Mouse (Mus musculus) heart, postnatal 10 days (tissue): Measurements from ENCODE around the gene Rccd1. TPM values are rescaled to one million over a fixed set of nuclear protein-coding genes. Genes with fewer than 3 reads are reported as not detected.

ENCODE experiments used
- DNase-seq, 2 experiments: peaks; one replicate each; pipeline ENCODE4 v3.0.0; 2021
- intact Hi-C: fragments of 180-260 bp; cut with DNase I; formaldehyde crosslinking; loops from one replicate; pipeline ENCODE4 v1.15.1; 2025
- total RNA-seq, 2 experiments: library from RNA; stranded (reverse); gene quantifications; 2 replicates each; pipeline ENCODE4 v1.2.3; 2021

Gene Rccd1
- total RNA-seq, 2 experiments from 2014 or later, result 7.1 to 10.1 TPM

- DNase-seq, result no peak
- intact Hi-C loops, result no loop called here
These were observed 16.5 kb downstream of the Rccd1 start for GRCm38 (mm10) chr7:80307766-80308165.

GRCm38 (mm10) chr7:80301522-80301921 lies 22.7 kb downstream of the Rccd1 start:
- intact Hi-C loops, result no loop called here
- no peak for DNase-seq

GRCm38 (mm10) chr7:80299568-80299967 lies 24.7 kb downstream of the Rccd1 start:
- intact Hi-C loops, result no loop called here
- DNase-seq, result no peak

- intact Hi-C loops, result no loop called here
- no peak for DNase-seq
These were observed 25.5 kb downstream of the Rccd1 start for GRCm38 (mm10) chr7:80298754-80299153.

GRCm38 (mm10) chr7:80297041-80297440 lies 27.2 kb downstream of the Rccd1 start:
- intact Hi-C loops, result no loop called here
- DNase-seq, result no peak

- no peak for DNase-seq
- intact Hi-C loops, result no loop called here
These were observed 27.8 kb downstream of the Rccd1 start for GRCm38 (mm10) chr7:80296462-80296861.

- intact Hi-C loops, result no loop called here
- DNase-seq, result peak; percentile 15 to 18
These were observed 29.2 kb downstream of the Rccd1 start for GRCm38 (mm10) chr7:80294764-80295648.

- intact Hi-C loops, result no loop called here
These were observed 30.0 kb downstream of the Rccd1 start, which contains the start of gene Prc1 for GRCm38 (mm10) chr7:80294062-80294763. Gene Prc1, plus strand, starts transcription at chr7:80294450.

GRCm38 (mm10) chr7:80287736-80288135 lies 36.5 kb downstream of the Rccd1 start:
- intact Hi-C loops, result no loop called here
- no peak for DNase-seq

More at GRCm38 (mm10) chr7:80294062-80294763, 30.0 kb downstream of the Rccd1 start, which contains the start of gene Prc1:
- peak; percentile 99 for DNase-seq

- intact Hi-C loops, result no loop called here
- DNase-seq, result no peak
These were observed 38.5 kb downstream of the Rccd1 start for GRCm38 (mm10) chr7:80285725-80286124.

- intact Hi-C loops, result no loop called here
These were observed 39.9 kb downstream of the Rccd1 start for GRCm38 (mm10) chr7:80284391-80284790.

GRCm38 (mm10) chr7:80283226-80283918 lies 40.9 kb downstream of the Rccd1 start:
- no peak for DNase-seq
- intact Hi-C loops, result no loop called here

More at GRCm38 (mm10) chr7:80284391-80284790, 39.9 kb downstream of the Rccd1 start:
- no peak for DNase-seq

- intact Hi-C loops, result no loop called here
- DNase-seq, result no peak
These were observed 42.6 kb downstream of the Rccd1 start for GRCm38 (mm10) chr7:80281646-80282045.

- intact Hi-C loops, result no loop called here
- DNase-seq, result no peak
These were observed 43.3 kb downstream of the Rccd1 start for GRCm38 (mm10) chr7:80280998-80281397.

GRCm38 (mm10) chr7:80280032-80280431 lies 44.2 kb downstream of the Rccd1 start:
- intact Hi-C loops, result no loop called here
- no peak for DNase-seq

- intact Hi-C loops, result no loop called here
- no peak for DNase-seq
These were observed 47.9 kb downstream of the Rccd1 start for GRCm38 (mm10) chr7:80276374-80276773.

GRCm38 (mm10) chr7:80273456-80273855 lies 50.8 kb downstream of the Rccd1 start:
- no peak for DNase-seq
- intact Hi-C loops, result no loop called here

- peak in 1 of 2 experiments; percentile 46 for DNase-seq
- intact Hi-C loops, result no loop called here
These were observed 54.5 kb downstream of the Rccd1 start for GRCm38 (mm10) chr7:80269751-80270255.

GRCm38 (mm10) chr7:80268897-80269750 lies 55.1 kb downstream of the Rccd1 start, which contains the start of gene Vps33b:
Gene Vps33b, plus strand, starts transcription at chr7:80269649.
- DNase-seq, result peak; percentile 97 to 99
- intact Hi-C loops, result no loop called here

GRCm38 (mm10) chr7:80267764-80268163 lies 56.5 kb downstream of the Rccd1 start:
- no peak for DNase-seq
- intact Hi-C loops, result no loop called here
